Mouse (Mus musculus) left cerebral cortex, adult 11 months (tissue): Measurements from ENCODE around the gene Rapgef5.
A peak's percentile ranks its signal among the peaks of the same experiment; 100 is the strongest.

Experiments used
- DNase-seq: peaks from one replicate; pipeline ENCODE4 v3.0.0; 2022; ENCODE audit warnings: low spot score

The Rapgef5 gene

GRCm38 (mm10) chr12:117516179-117516578, at the start of gene Rapgef5:
Gene Rapgef5 (plus strand): TSS chr12:117516479.
- no peak for DNase-seq

- no peak for DNase-seq
Observed at GRCm38 (mm10) chr12:117468329-117468728, 48.0 kb upstream of the Rapgef5 start.

- no peak for DNase-seq
Observed at GRCm38 (mm10) chr12:117479014-117479413, 37.3 kb upstream of the Rapgef5 start.

- no peak for DNase-seq
Observed at GRCm38 (mm10) chr12:117479680-117480079, 36.6 kb upstream of the Rapgef5 start.

DNA sequence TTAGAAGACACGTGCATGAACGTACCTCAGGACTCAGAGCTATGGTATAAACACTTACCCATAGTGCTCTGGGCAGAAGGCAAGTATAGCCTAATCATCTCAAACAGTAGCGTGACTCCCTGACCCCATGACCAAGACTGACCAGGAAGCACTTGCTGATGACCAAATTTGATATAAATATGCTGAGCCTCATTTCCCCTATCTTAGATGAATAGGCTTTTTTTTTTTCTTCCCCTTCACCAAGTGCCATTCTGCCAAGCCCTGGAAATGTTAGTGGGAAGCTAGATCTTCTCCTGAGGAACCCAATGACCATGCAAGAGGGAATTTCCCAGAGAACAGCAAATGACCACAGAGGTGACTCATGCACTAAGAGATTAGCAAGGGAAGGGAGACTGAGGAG, 35.3 kb upstream of the Rapgef5 start:
- DNase-seq = no peak

GRCm38 (mm10) chr12:117482665-117483064, 33.6 kb upstream of the Rapgef5 start:
- peak; percentile 64 for DNase-seq

- no peak for DNase-seq
Observed at GRCm38 (mm10) chr12:117486118-117487057, 29.9 kb upstream of the Rapgef5 start.

DNA sequence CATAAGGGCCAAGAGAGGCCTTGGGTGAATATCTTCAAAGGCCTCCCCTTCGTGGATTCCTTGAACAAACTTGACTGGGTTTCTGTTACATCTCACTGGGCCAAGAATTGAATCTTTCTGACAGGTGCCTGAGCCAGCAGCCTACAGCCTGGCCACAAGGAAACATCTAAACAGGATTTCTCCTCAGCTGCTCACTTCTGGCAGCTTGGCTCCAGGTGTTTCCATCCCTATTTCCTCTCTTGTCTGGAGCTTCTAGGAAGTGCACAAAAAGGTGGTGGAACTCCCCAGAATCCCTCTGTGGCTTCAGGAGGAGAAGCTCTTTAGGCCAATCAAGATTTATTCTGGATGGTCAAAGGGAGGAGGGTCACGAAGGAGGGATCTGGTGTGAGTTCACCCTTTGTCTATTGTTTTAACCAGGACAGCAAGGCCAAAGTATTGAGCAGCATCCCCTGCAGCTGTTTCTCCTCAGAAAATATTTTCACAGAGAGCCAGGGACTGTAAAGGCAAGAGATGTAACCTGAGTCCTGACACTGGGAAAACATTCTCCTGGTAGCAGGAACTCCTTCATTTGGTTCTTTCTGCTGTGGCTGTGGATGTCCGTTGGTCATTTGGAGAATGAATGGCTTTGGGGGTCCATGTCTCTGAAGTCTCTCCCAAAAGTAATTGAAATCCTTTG, 19.6 kb upstream of the Rapgef5 start:
- no peak for DNase-seq

DNA sequence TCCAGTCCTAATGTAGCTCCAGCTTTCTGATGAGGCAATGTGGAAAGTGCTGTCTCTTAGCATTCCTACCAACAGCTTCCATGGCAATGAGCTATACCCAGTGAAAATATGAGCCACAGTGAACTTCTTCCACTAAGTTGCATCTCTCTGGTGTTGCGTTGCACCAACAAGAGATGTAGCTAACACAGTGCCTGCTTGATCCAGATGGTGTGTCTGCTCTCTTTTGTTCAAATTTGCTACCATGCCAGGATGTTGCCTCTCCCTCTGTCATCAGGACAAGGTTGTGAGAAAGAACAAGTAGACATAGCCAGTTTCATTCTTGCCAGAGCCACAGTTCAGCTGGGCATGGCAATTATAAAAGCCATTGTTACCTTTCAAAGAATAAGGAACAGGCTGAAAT, 18.9 kb upstream of the Rapgef5 start:
- no peak for DNase-seq

- DNase-seq = no peak
Observed at GRCm38 (mm10) chr12:117499242-117499641, 17.0 kb upstream of the Rapgef5 start.

- DNase-seq = peak; percentile 54
Observed at GRCm38 (mm10) chr12:117501180-117501579, 15.1 kb upstream of the Rapgef5 start.

GRCm38 (mm10) chr12:117502834-117503233, 13.4 kb upstream of the Rapgef5 start:
- no peak for DNase-seq

GRCm38 (mm10) chr12:117505163-117505562, 11.1 kb upstream of the Rapgef5 start:
- DNase-seq = no peak

DNA sequence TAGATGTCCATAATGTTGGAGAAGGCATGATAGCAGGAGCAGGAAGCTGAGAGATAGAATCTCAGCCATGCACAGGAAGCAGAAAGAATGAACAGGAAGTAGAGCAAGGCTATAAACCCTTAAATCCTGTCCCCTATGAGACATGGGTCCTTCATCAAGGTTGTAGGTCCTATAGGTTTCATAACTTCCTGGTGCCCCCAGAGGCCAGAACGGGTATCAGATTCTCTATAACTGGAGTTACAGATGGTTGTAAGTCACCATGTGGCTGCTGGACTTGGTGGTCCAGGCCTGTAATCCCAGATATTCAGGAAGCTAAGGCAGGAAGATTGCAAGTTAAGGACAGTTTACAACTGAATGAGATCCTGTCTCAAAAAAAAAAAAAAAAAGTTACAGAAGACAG, 8.5 kb upstream of the Rapgef5 start:
- DNase-seq = no peak

DNA sequence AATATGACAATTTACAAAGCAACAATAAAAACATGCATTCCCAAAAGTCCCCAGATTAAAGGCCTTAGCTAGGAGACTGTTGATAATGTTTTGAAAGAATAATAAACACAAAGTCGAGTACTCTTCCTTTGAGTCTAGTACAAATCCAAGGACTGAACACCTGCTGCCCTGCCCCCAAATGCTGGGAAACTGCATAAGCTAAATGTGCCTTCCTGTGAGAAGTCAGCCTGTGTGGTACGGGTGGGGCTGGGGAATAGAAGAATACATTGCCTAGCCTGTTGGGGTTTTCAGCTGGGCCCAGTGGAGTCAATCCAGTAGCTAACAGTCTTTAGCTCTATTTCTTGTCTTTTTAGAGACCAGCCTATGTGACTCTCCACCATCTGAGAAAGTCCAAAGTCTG, 6.4 kb upstream of the Rapgef5 start:
- DNase-seq = no peak

- no peak for DNase-seq
Observed at GRCm38 (mm10) chr12:117512468-117512867, 3.8 kb upstream of the Rapgef5 start.

DNA sequence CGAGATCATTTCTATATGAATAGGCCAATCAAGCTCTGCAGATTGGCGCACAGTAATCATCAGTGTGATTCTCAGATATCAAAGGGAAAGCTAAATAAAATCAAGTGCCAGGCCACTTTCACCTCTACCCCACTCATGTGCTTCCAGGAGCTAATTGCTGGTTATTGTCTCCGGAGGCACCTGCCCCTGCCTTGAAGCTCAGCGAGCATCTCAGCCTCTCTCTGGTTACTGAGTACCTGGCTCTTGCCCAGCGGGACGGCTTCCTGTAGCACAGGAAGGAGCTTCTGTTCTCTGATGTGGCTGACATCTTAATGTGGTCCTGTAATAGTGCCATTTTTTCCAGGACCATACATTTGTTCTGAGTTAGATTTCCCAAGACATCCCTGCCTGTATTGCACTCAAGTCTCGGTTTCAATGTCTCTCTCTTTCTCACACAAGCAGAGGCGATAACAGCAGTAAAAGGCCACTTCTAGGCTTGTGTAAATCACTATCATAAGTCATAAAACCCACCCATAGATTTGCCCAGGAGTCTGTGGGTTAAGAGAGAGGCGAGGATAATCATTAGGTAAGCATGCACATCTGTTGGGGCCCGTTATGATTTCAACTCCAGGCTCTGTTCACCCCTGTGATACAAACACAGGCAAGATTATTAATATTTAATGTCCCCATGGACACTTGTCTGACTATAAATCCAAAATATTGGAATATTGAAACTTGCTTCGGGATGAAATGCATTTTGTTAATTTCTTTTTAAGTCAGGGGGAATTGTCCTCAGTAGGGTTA, 2.9 kb upstream of the Rapgef5 start:
- DNase-seq = no peak

GRCm38 (mm10) chr12:117517275-117517936, 1.1 kb downstream of the Rapgef5 start:
- no peak for DNase-seq

- no peak for DNase-seq
Observed at GRCm38 (mm10) chr12:117524311-117525013, 8.2 kb downstream of the Rapgef5 start.

- DNase-seq = no peak
Observed at GRCm38 (mm10) chr12:117527889-117528288, 11.6 kb downstream of the Rapgef5 start.

DNA sequence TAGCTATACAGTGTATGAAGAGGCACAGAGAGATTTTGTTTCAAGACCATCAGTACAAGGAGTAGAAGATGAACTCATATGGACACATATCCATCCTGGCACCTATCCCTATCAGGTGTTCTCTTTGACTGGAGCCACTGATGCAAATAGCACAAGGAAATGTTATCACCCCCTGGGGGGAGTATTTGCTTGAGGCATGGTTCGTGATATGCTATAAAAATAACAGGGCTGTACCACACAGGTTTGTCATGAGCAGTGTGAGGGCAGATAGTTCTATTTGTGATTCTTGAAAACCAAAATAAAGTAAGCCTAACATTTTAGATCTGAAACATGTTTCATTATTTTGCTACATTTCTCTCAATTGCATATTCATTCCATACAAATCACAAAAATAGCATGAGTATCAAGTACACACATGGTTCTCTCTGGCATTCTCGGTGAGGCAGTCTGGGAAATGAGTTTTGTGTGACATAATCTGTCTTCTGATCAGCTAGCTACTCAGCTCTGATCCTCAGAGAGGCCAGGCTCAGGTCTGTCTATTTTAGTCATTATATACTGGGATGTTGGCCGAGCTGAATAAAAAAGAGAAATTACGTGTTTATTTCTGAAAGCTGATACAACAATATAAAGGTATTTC, 12.3 kb downstream of the Rapgef5 start:
- DNase-seq = no peak
